Mouse (Mus musculus) megakaryocyte, embryonic 14.5 days (primary cell): Measurements from ENCODE around the gene Wbp2.

ENCODE experiments used
- FLI1 ChIP-seq: IDR thresholded peaks from 2 replicates; pipeline ENCODE4 v1.6.1; 2012; ENCODE audit warnings: low read length, inconsistent platforms, mixed read lengths
- GATA1 ChIP-seq: IDR thresholded peaks from 3 replicates; pipeline ENCODE4 v1.6.1; 2012; ENCODE audit warnings: mixed read lengths, low read length, inconsistent platforms, borderline replicate concordance

- TF ChIP-seq GATA1 (no peak), FLI1 (no peak)
Measured at GRCm38 (mm10) chr11:116043286-116043685, 43.5 kb downstream of the Wbp2 start.
